Mouse (Mus musculus) embryo, embryonic 11 days (tissue): ENCODE measurements around the gene Zfp950.
A peak's percentile ranks its signal among the peaks of the same experiment; 100 is the strongest.

Source experiments
- DNase-seq: peaks from one replicate; pipeline ENCODE4 v3.0.0-alpha.2; 2015

The Zfp950 gene

GRCm38 (mm10) chr19:61056783-61057410 lies 83.7 kb downstream of the Zfp950 start:
- DNase-seq: no peak

GRCm38 (mm10) chr19:61052786-61053185 lies 87.9 kb downstream of the Zfp950 start:
- no peak for DNase-seq

- DNase-seq: no peak
These were observed 88.6 kb downstream of the Zfp950 start for GRCm38 (mm10) chr19:61052008-61052407.

- no peak for DNase-seq
These were observed 89.5 kb downstream of the Zfp950 start for GRCm38 (mm10) chr19:61051151-61051550.

GRCm38 (mm10) chr19:61049413-61049812 lies 91.2 kb downstream of the Zfp950 start:
- DNase-seq: no peak

- no peak for DNase-seq
These were observed 92.0 kb downstream of the Zfp950 start for GRCm38 (mm10) chr19:61048646-61049045.

GRCm38 (mm10) chr19:61039151-61039550 lies 101.5 kb downstream of the Zfp950 start:
- no peak for DNase-seq

- DNase-seq: no peak
These were observed 109.1 kb downstream of the Zfp950 start for GRCm38 (mm10) chr19:61031570-61031969.

GRCm38 (mm10) chr19:61021939-61022566 lies 118.6 kb downstream of the Zfp950 start:
- DNase-seq: peak; percentile 4

- DNase-seq: no peak
These were observed 119.1 kb downstream of the Zfp950 start for GRCm38 (mm10) chr19:61021502-61021901.

- DNase-seq: no peak
These were observed 123.0 kb downstream of the Zfp950 start for GRCm38 (mm10) chr19:61017477-61018266.

- DNase-seq: no peak
These were observed 131.4 kb downstream of the Zfp950 start for GRCm38 (mm10) chr19:61009266-61009665.
